Mouse (Mus musculus): Measurements from ENCODE around the gene Txndc16. TPM values are rescaled to one million over a fixed set of nuclear protein-coding genes. Genes with fewer than 3 reads are reported as not detected.

Gene Txndc16
- polyA plus RNA-seq, 1 experiment from 2014 or later, result 17.0 TPM

DNA sequence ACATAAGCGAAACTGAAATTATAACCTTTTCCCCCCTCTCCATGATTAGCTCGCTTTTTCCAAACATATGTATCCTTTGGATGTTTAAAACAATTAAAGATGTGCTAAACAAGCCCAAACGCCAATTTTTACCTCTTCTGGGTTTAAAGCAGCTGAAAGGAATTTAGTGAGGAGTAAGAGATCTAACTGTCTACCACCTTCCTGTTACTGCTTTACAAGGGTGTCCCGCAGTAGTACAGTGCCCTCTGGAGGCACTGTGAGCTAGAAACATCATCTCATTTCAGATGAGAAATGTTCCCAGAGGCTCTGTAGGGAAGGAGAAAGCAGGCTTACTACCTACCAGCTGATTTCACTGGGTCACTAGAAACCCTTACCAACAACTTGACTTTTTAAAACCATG is 77.6 kb downstream of the Txndc16 start:
- H3K4me3 ChIP-seq (replicated peaks), result no peak overlapping the region
- no peaks in the 10 kb centered on the region for H3K4me1 ChIP-seq (replicated peaks)
- WGBS, result 55% methylated on average over 4 of the region's 4 CpGs
- H3K27ac ChIP-seq, result no peak overlapping the region
- no peak overlapping the region for H3K4me2 ChIP-seq
- no peaks in the 10 kb centered on the region for H3K27me3 ChIP-seq
- no peaks in the 10 kb centered on the region for H3K9me3 ChIP-seq
- H3K9ac ChIP-seq (replicated peaks), result no peak overlapping the region
- no peaks in the 10 kb centered on the region; the same call in 1 of the 2 replicates for H3K36me3 ChIP-seq
- no peak for ATAC-seq (ENCODE audit: insufficient number of reproducible peaks, insufficient read depth, low FRiP score, low TSS enrichment, low read depth)

DNA sequence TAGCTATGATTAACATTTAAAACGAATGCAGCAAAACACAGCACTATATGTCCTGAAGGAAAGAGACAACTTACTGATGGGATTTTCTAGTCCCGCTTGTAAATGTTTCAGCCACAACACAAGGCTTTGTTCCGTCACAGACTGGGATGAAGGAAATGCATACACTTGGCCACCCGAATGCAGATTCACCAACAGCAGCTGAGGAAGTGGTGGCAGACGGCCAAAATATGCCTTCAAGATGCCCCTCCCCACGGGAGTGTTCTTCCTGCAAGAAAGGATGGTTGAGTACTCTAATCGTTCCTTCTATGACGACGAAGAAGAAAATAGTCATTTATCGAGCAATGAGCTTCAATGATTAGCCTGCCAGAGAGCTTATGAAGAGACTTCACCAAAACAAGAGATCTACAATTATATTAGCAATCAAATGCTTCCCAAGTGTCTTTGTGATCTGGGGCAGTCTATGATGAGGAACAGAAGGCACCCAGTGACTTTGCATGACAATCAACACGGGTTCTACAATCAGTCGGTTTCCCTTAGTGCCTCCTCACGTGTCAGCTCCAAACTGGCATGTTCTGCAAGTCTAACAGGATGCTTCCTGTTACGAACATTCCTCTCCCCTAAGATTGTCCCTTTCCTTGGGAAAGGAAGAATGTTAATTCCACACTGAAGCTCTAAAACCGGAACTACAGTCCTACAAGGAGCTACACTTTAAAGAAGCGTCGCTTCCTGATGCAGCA is 79.6 kb downstream of the Txndc16 start:
- WGBS, result 84% methylated on average over 17 of the region's 17 CpGs
- H3K36me3 ChIP-seq, result no peaks in the 10 kb centered on the region; the same call in 1 of the 2 replicates

DNA sequence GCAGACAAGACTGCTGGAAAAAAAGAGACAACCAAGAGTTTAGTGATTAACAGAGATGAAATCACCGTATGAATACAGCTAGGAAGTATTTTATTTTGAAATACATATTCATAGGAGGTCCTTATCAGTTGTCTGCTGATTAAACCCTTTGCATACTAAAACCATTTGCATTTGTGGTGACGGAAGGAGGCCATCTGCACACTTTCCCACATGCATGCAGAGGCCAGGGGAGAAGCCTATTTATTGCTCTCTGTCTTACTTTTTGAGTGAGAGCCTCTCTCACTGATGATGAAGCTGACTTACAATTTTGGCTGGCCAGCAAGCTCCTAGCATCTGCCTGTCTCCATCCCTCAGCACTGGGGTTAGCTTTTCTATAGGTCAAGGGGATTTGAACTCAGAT is 84.2 kb downstream of the Txndc16 start:
- no peak for ATAC-seq (ENCODE audit: insufficient number of reproducible peaks, insufficient read depth, low FRiP score, low TSS enrichment, low read depth)
- Histone ChIP-seq H3K4me1 (replicated peaks) (no peaks in the 10 kb centered on the region; the same call in 1 of the 2 replicates), H3K4me3 (replicated peaks) (no peak overlapping the region), H3K9ac (replicated peaks) (no peak overlapping the region), H3K4me2 (no peak overlapping the region), H3K27me3 (no peaks in the 10 kb centered on the region), H3K9me3 (no peaks in the 10 kb centered on the region), H3K27ac (no peak overlapping the region), H3K36me3 (no peaks in the 10 kb centered on the region; the same call in 1 of the 2 replicates)
- WGBS, result 93% methylated on average over 2 of the region's 2 CpGs

More for the DNA sequence above, 79.6 kb downstream of the Txndc16 start:
- Histone ChIP-seq H3K27me3 (no peaks in the 10 kb centered on the region), H3K9ac (replicated peaks) (no peak overlapping the region), H3K27ac (no peak overlapping the region), H3K4me1 (replicated peaks) (no peaks in the 10 kb centered on the region; the same call in 1 of the 2 replicates), H3K4me2 (no peak overlapping the region), H3K9me3 (no peaks in the 10 kb centered on the region), H3K4me3 (replicated peaks) (no peak overlapping the region)
- no peak for ATAC-seq (ENCODE audit: insufficient number of reproducible peaks, insufficient read depth, low FRiP score, low TSS enrichment, low read depth)

DNA sequence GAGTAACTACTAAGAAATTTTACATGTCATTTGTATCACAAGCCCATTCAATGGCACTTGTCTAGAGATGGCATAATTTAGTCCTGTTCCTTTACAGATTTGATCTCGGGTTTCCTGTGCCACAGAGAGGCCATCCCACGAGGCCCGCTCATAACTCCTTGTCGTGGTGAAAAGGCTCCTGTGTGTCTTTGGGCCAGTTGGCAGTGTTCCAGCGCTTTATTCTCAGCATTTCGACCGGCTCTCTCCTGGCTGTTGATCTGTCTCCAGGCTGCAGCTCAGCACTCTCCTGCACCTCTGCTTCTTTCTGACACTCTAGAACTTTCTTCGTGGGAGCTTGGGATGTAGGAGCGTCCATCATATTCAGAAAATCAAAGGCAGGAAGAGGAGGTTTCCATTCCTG is 84.6 kb downstream of the Txndc16 start:
- WGBS, result 65% methylated on average over 9 of the region's 9 CpGs
- no peaks in the 10 kb centered on the region for H3K9me3 ChIP-seq

DNA sequence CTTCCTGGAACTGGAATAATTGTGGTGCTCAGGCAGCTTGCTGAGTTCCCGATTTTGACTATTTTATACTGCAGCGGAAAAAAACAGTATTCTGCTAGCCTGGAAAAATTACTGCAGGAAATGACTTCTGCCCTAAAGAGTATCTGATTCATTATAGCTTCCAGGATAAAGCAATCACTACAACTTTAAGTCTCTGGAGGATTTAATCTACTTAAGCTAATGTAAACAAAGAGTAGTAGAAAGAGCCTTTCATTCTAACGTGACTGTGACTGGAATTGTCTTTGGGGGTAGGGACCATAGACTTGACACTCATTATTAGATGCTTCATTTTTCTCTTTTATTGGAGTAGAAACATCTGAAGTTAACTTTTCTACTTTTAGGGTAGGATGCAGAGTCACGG is 101.8 kb downstream of the Txndc16 start:
- Histone ChIP-seq H3K4me3 (replicated peaks) (no peak overlapping the region), H3K9me3 (no peaks in the 10 kb centered on the region), H3K4me2 (no peak overlapping the region), H3K4me1 (replicated peaks) (no peaks in the 10 kb centered on the region), H3K36me3 (no peaks in the 10 kb centered on the region), H3K27me3 (no peaks in the 10 kb centered on the region), H3K9ac (replicated peaks) (no peak overlapping the region), H3K27ac (no peak overlapping the region)
- WGBS, result 61% methylated on average over 4 of the region's 4 CpGs
- no peak for ATAC-seq (ENCODE audit: insufficient number of reproducible peaks, insufficient read depth, low FRiP score, low TSS enrichment, low read depth)

More for the DNA sequence above, 84.6 kb downstream of the Txndc16 start:
- ATAC-seq (ENCODE audit: insufficient number of reproducible peaks, insufficient read depth, low FRiP score, low TSS enrichment, low read depth), result no peak
- Histone ChIP-seq H3K9ac (replicated peaks) (no peak overlapping the region), H3K27ac (no peak overlapping the region), H3K27me3 (no peaks in the 10 kb centered on the region), H3K36me3 (no peaks in the 10 kb centered on the region; the same call in 1 of the 2 replicates), H3K4me1 (replicated peaks) (no peaks in the 10 kb centered on the region; the same call in 1 of the 2 replicates), H3K4me3 (replicated peaks) (no peak overlapping the region), H3K4me2 (no peak overlapping the region)

DNA sequence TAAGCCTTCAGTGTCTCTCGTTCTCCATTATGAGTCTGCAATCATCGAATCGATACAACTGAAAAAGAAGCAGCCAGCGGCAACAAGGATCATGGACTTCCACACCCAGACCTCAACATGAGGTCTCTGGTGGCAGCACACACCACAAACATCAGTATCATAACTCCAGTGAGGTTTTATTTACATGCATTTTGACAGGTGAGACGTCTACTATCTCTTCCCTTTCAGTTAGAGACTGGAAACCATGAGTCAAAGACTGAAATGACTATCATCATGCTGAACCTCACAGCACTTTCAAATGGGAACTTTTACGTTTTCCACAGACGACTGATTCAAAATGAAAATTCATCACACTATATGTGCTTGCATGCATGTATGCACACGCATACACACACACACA is 117.9 kb downstream of the Txndc16 start:
- Histone ChIP-seq H3K27me3 (no peaks in the 10 kb centered on the region), H3K9me3 (no peaks in the 10 kb centered on the region), H3K4me3 (replicated peaks) (no peak overlapping the region), H3K36me3 (no peaks in the 10 kb centered on the region), H3K4me2 (no peak overlapping the region), H3K9ac (replicated peaks) (no peak overlapping the region), H3K4me1 (replicated peaks) (no peaks in the 10 kb centered on the region), H3K27ac (no peak overlapping the region)
- ATAC-seq (ENCODE audit: insufficient number of reproducible peaks, insufficient read depth, low FRiP score, low TSS enrichment, low read depth), result no peak
- WGBS, result 84% methylated on average over 8 of the region's 8 CpGs

DNA sequence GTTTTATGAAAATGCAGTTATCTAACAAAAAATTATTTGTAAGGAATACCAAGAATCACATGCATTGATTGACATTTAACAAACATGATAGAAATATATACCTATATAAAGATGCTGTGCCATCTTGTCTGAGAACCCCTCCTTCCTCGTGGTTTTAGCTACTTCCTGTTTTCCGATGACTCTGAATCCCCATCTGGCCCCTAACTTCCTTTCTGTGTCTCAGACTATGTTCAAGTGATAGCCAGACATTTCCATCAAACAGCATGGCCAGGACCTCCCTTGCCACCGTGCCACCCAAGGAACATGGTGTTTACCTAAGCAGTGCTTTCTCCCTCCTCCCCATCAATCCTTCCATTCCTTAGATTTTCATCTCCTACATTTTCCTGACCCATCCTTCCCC is 127.8 kb downstream of the Txndc16 start:
- Histone ChIP-seq H3K4me3 (replicated peaks) (no peak overlapping the region), H3K27ac (no peak overlapping the region), H3K4me2 (no peak overlapping the region), H3K27me3 (no peaks in the 10 kb centered on the region), H3K36me3 (no peaks in the 10 kb centered on the region), H3K9ac (replicated peaks) (no peak overlapping the region), H3K4me1 (replicated peaks) (no peaks in the 10 kb centered on the region), H3K9me3 (no peaks in the 10 kb centered on the region)
- WGBS, result 87% methylated on average over 3 of the region's 3 CpGs
- no peak for ATAC-seq (ENCODE audit: insufficient number of reproducible peaks, insufficient read depth, low FRiP score, low TSS enrichment, low read depth)

DNA sequence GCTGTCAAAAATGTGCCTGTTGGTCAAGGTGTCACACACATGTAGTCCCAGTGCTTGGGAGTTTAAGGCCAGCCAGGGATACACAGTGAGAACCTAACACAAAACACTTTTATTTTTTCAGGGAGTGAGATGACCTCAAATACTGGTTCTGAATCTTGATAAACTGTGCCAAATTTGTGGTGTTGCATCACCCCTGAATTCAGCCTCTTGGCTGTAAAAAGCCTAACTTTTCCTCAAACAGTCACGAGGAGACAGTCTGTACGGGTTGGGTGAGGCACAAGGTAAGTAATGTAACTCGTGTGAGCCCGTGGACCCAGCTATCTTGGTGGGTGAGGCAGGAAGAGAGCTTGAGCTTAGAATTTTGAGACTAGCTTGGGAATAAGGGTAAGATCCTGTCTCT is 130.1 kb downstream of the Txndc16 start:
- Histone ChIP-seq H3K4me3 (replicated peaks) (no peak overlapping the region), H3K4me1 (replicated peaks) (no peaks in the 10 kb centered on the region), H3K27ac (no peak overlapping the region), H3K9me3 (no peaks in the 10 kb centered on the region), H3K9ac (replicated peaks) (no peak overlapping the region), H3K4me2 (no peak overlapping the region), H3K36me3 (no peaks in the 10 kb centered on the region), H3K27me3 (no peaks in the 10 kb centered on the region)
- no peak for ATAC-seq (ENCODE audit: insufficient number of reproducible peaks, insufficient read depth, low FRiP score, low TSS enrichment, low read depth)
- WGBS, result 85% methylated on average over 4 of the region's 4 CpGs

DNA sequence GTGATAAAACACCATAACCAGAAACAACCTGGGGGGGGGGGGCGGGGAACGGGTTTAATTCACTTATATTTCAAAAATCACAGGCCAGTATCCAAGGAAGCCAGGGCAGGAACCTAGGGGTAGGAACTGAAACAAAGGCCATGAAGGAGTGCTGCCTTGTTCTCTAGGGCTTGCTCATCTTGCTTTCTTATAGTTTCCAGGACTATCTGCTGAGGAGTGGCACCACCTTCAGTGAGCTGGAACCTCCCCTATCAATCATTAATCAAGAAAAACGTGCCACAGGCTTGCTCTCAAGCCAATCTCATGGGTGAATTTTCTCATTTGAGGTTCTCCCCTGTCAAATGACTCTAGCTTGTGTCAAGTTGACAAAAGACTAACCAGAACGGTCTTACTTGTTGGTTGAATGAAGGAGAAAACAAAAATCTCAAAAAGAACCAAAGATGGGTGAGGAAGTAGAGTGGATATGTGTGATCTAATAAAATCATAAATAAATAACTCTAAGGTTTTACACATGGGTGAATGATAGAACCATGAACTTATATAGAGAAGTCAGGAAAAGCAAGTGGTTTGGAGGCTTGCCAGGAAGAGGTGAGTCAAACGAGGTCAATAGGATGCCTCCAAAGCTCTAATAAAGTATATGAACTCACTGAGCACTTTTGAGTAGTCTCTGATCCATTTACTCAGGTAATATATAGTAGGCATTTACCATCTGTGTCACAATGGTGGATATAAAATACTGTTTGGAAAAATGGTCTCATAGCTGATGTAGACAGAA is 134.3 kb downstream of the Txndc16 start:
- Histone ChIP-seq H3K4me3 (replicated peaks) (no peak overlapping the region), H3K4me2 (no peak overlapping the region), H3K9me3 (no peaks in the 10 kb centered on the region), H3K27ac (no peak overlapping the region), H3K9ac (replicated peaks) (no peak overlapping the region), H3K27me3 (no peaks in the 10 kb centered on the region), H3K36me3 (no peaks in the 10 kb centered on the region), H3K4me1 (replicated peaks) (peaks cover 9% of the 10 kb centered on the region)
- WGBS, result 75% methylated on average over 5 of the region's 5 CpGs
- ATAC-seq (ENCODE audit: insufficient number of reproducible peaks, insufficient read depth, low FRiP score, low TSS enrichment, low read depth), result no peak

DNA sequence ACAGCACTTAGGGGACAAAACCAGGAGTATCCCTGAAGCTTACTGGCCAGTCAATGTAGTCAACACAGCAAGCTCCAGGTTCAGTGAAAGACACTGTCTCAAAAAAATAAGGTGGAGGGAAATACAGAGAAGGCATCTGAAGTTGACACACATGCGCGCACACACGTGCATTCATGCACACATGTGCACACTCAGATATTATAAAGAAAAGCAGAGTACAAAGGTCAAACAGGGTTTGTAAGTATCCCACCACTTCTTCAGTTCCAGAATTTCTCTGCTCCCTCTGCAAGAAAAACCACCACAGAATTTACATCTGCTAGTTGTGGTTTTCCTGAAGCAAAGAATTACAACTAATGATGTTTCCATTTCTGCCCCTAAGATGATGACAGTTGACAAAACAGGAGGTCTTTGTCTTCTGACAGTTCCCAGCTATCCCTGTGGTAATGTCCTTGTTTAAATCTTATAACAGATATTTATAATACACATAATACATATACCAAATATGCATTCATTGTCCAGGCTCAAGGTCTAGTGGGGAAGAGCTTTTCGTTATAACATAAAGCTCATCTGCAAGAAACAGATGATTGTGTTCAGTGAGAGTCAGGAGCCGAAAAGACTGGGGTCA is 135.4 kb downstream of the Txndc16 start:
- no peak overlapping the region for H3K9ac ChIP-seq (replicated peaks)
- H3K27me3 ChIP-seq, result no peaks in the 10 kb centered on the region
- 93% methylated on average over 5 of the region's 5 CpGs for WGBS
- no peak overlapping the region for H3K4me2 ChIP-seq
- H3K9me3 ChIP-seq, result no peaks in the 10 kb centered on the region
- H3K4me3 ChIP-seq (replicated peaks), result no peak overlapping the region
- no peaks in the 10 kb centered on the region for H3K36me3 ChIP-seq
- H3K4me1 ChIP-seq (replicated peaks), result peaks cover 9% of the 10 kb centered on the region
- H3K27ac ChIP-seq, result no peak overlapping the region
- ATAC-seq (ENCODE audit: insufficient number of reproducible peaks, insufficient read depth, low FRiP score, low TSS enrichment, low read depth), result no peak

DNA sequence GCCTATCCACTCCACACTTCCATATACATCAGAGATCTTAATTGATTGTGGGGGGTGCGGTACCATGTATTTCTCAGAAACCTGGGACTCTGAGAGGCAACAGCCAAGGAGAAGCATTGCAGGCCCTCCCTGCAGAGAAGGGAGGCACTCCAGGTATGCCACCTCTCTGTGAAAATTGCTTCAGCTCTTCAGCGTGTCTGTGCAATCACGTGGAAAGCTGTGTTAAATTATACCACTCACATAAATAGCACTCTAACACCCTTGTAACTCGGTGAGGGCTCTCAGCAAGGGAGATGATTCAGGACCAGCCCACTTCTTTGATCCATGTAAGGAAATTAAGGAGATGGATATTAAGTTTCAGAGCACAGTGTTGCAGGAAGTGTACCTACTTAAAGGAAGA is 136.6 kb downstream of the Txndc16 start:
- 22% methylated on average over 4 of the region's 4 CpGs for WGBS
- Histone ChIP-seq H3K4me2 (no peak overlapping the region), H3K4me1 (replicated peaks) (peaks cover 9% of the 10 kb centered on the region), H3K9ac (replicated peaks) (no peak overlapping the region), H3K9me3 (no peaks in the 10 kb centered on the region), H3K4me3 (replicated peaks) (no peak overlapping the region), H3K27me3 (no peaks in the 10 kb centered on the region), H3K36me3 (no peaks in the 10 kb centered on the region), H3K27ac (no peak overlapping the region)
- no peak; the same call in 1 of the 2 replicates for ATAC-seq (ENCODE audit: insufficient number of reproducible peaks, insufficient read depth, low FRiP score, low TSS enrichment, low read depth)

Measured in limb, embryonic 12.5 days (tissue).